Mouse (Mus musculus): Measurements from ENCODE around the gene Magi2.

The Magi2 gene

GRCm38 (mm10) chr5:20582995-20583435 lies 1356.2 kb downstream of the Magi2 start:
- DNase-seq (ENCODE audit: low read depth in 1 of 2, low spot score in 2 of 2), result no peak

- DNase-seq (ENCODE audit: low read depth in 1 of 2, low spot score in 2 of 2), result no peak
Measured at GRCm38 (mm10) chr5:20583639-20584038, 1356.8 kb downstream of the Magi2 start.

DNA sequence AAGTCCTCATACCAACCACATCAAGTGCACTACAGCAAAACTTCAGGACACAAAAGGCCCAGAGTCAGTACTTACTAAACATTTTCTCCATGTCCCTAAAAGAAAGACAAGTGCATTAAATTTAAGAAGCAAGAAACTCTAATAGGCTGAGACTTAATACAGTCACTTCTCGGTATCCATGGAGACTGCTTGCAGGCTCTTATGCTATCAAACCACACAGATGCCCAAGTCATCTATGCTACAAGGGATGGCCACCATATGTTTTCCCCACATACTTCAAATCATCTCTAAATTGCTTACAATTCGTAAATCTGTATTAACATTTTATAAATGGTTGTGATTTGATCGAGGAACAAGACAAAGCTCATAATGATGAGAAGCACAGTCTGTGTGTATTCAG lies 1357.9 kb downstream of the Magi2 start:
- no peak for DNase-seq (ENCODE audit: low read depth in 1 of 2, low spot score in 2 of 2)

DNA sequence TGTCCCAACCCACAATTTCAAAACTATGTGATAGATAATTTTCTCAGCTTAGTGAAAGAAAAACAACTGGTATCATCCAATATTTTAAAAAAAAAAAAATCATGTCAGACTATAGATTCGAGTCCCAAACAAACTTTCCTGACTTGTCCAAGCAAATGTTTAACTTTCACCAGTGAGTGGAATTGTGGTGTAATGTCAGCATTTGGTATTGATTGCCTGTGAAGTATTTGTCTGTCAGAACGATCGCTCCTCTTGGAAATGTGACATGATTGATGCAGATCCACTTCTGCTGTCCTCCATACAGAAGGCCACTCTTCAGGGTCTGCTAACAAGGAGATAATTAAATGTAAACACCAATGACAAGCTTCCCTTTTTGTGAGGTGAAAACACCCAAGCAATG lies 1362.9 kb downstream of the Magi2 start:
- DNase-seq (ENCODE audit: low read depth in 1 of 2, low spot score in 2 of 2), result no peak

DNA sequence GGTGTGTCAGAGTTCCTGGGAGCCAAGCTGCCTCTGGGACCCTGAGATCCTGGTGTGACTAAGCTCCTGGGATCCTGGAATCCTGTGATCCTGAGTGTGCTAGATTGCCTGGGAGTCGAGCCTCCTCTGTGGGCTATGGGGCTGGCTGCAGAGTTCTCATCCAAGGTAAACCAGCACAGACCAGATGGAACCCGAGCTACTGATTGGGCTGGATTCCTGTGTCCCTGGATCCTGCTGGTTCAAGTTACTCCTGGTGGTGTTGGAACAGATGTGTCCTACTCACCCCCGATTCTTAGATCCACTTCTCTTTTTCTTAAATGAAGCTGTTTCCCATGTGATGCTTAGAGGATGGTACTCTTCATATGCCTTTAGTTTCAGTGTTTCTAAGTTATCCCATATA lies 1371.4 kb downstream of the Magi2 start:
- DNase-seq (ENCODE audit: low read depth in 1 of 2, low spot score in 2 of 2), result no peak

GRCm38 (mm10) chr5:20603756-20604469 lies 1377.1 kb downstream of the Magi2 start:
- no peak for DNase-seq (ENCODE audit: low read depth in 1 of 2, low spot score in 2 of 2)

DNA sequence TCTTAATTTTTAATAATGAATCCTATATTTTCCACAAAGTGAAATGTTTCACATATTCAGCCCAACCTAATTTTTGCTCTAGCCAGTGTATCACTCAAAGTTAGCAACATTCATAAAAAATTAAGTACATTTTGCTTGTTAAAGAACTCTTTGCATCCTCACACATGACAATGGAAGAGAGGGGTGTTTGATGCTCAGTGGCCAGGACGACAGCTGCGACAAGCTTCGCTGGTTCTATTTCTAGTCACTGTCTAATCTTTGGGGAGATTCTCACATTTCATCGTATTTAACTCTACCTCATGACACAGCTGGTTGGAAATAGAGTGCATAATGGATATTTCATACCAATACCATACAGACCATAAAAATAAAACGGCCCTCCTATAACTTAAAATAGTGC lies 1379.7 kb downstream of the Magi2 start:
- DNase-seq (ENCODE audit: low read depth in 1 of 2, low spot score in 2 of 2), result no peak

DNA sequence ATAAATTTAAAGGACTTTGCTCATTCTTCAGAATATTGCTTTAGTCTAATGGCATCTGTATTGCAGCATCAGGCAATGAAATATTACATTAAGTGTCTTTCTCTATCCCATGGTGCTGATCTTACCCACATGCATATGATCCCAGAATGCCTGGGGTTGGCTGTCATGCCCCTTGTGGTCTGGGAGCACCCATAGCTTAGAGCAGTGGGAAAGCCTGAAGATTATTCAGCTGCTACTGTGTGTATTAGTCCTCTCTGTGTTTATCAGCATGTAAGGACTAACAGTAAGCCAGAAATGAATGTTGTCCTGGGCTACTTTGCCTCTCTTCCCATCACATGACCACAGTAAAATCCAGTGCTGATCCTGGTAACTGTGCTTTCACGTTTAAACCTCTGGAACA lies 1380.7 kb downstream of the Magi2 start:
- no peak for DNase-seq (ENCODE audit: low read depth in 1 of 2, low spot score in 2 of 2)

- no peak for DNase-seq (ENCODE audit: low read depth in 1 of 2, low spot score in 2 of 2)
Measured at GRCm38 (mm10) chr5:20609206-20609935, 1382.5 kb downstream of the Magi2 start.

DNA sequence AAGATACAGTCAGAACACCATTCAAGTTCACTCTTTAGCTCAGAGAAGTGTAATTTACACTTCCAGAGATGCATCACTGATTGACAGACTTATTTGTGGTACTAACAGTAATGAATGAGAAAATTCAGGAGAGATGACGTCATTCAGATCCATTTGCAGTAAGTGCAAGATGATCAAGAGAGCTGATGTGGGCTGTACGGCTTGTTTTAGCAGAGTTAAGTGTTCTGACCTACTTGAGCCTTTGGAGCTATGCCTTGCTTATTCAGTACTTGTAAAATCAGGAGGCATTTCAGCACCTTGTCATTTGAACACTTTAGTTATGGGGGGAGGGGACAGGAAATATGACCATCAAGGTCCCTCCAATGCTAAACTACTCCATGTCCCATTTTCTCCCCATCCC lies 1383.8 kb downstream of the Magi2 start:
- no peak for DNase-seq (ENCODE audit: low read depth in 1 of 2, low spot score in 2 of 2)

DNA sequence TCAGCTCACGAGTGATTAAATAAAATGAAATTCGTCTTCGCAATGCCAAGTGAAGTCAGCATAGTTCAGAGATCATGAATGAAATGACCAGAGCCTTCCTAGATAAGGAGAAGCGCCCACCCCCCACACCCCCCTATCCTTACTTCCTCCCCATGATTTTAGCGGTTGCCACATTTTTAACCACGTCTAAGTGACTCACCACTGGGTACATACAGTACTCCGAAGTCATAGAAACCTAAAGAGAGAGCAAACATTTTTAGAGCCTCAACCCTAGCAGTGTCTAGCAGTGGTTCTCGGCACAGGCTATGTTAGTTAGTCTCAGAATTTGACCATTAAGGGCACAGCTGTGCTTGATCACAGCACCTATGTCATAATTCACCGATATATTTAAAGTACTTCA lies 1385.8 kb downstream of the Magi2 start:
- no peak for DNase-seq (ENCODE audit: low read depth in 1 of 2, low spot score in 2 of 2)

GRCm38 (mm10) chr5:20614891-20615290 lies 1388.1 kb downstream of the Magi2 start:
- DNase-seq (ENCODE audit: low read depth in 1 of 2, low spot score in 2 of 2), result no peak

- no peak for DNase-seq (ENCODE audit: low read depth in 1 of 2, low spot score in 2 of 2)
Measured at GRCm38 (mm10) chr5:20620596-20621511, 1394.0 kb downstream of the Magi2 start.

GRCm38 (mm10) chr5:20622417-20622816 lies 1395.6 kb downstream of the Magi2 start:
- DNase-seq (ENCODE audit: low read depth in 1 of 2, low spot score in 2 of 2), result no peak

DNA sequence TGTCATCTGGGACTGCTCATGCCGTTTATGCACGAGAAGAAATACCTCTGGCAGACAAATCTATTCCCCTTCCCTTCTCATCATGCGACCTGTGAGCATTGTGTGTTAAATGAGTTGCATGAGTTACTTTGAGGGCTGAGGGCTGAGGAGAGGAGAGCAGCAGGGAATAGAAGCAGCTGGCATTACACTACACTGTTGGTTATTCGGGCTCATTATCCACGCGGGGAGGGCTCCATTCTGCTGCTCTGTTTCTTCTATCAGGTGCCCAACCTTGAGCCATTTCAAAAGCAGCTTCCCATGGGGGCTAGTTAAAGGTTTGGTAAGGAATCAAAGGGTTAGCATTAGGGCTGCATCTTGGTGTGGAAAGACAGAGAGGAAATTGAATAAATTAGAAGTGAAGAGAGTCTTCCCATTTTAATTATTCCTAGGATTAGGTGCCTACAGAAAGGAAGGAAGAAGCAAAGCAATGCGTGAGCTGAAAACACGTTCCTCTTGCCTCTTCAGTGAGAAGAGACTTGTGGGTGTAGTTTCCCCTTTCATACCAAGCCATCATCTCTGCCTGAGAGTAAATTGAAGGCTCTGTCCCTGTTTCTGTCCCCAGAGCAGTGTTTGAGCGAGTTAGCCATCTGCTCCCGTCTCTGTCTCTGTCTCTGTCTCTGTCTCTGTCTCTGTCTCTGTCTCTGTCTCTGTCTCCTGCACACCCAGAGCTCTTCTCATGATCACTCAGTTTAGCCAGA lies 1396.2 kb downstream of the Magi2 start:
- no peak for DNase-seq (ENCODE audit: low read depth in 1 of 2, low spot score in 2 of 2)

DNA sequence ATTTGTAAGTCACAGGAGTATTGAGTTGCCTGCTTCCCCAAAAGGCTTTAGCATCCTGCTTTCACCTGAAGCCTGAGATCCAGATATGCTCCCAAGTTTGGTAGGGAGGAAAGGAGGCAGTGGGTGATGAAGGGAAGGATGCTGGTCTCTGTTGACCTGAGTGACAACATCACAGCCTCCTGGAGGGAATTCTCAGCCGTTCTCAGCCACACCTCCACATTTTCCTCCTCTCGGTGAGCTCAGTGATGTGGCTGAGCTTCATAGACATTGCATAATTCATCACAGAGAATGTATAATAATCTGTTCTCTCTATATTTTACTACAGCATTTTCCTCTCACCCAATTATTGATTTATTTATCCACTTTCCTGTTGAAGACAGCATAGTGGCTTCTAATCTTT lies 1398.3 kb downstream of the Magi2 start:
- DNase-seq (ENCODE audit: low read depth in 1 of 2, low spot score in 2 of 2), result no peak

- DNase-seq (ENCODE audit: low read depth in 1 of 2, low spot score in 2 of 2), result peak; percentile 3 to 7
Measured at GRCm38 (mm10) chr5:20628954-20629601, 1402.2 kb downstream of the Magi2 start.

DNA sequence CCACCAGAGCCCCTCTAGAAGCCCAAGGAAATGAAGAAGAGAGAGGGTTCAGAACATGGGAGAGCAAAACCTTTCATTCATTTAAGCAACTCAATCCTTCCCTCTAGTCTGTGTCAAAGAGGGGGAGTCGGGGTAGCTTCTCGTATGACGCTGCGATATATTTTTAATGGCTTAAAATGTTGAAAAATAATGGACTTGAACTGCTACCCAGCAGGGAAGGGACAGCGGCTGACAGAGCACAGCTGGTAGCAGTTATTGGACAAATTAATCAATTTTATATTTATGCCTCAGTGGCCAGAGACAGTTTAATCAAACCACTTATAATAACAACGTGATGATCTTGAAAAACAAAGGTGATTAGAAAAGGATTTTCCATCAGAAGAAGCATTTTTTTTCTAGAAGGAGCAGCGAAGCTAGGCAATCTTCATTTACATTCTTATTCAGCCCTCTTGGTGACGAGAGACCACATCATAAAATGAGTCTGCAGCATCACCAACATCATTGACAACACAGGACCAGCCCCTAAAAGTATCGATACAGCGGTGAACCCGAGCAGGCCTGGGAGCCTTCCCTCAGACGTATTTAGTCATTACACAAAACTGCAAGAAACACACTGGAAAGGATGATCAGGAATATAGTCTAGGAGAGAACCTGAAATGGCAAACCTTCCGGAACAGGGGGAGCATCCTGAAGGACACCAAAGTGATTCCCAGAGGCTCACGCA lies 1407.4 kb downstream of the Magi2 start:
- DNase-seq (ENCODE audit: low read depth in 1 of 2, low spot score in 2 of 2), result no peak

GRCm38 (mm10) chr5:20634822-20635221 lies 1408.0 kb downstream of the Magi2 start:
- no peak for DNase-seq (ENCODE audit: low read depth in 1 of 2, low spot score in 2 of 2)
